Mouse (Mus musculus) kidney, adult 2 months (tissue): ENCODE results near the gene Acr.

Experiments
- CTCF ChIP-seq: fragments of 200-500 bp; conservative IDR thresholded peaks from 2 replicates; pipeline ENCODE4 v1.5.1; 2011; ENCODE audit warnings: low read depth, mild to moderate bottlenecking, control low read depth, low read length, moderate library complexity, mixed read lengths; ENCODE audit not compliant: insufficient read depth, insufficient read length
- POLR2A ChIP-seq: fragments of 200-500 bp; IDR thresholded peaks from one replicate; pipeline ENCODE4 v1.6.1; 2011; ENCODE audit warnings: low read depth, low read length, control low read depth

DNA sequence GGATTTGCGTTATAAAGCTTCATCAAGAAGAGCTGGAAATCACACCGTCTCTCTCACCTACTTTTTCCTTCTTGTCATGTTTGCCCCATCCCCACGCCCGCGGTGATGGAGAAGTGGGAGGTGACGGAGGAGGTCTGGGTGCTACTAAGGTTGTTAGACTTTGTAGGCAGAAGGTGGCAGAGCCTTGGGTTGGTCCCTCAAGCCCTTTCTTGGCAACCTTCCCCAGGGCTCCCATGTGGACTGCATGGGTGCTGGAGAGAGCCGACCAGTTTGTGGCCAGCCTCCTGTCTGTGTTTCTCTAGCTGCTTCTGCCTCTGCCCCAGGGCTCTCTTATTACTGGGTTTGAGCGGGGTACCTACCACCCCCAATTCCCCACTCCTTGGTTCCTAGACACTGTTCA lies 17.6 kb upstream of the Acr start:
- TF ChIP-seq POLR2A (no peak), CTCF (no peak)
